Mouse (Mus musculus) CH12F3 (cell line): ENCODE measurements around the gene Hnf4a.
"Not testable (repeated sequence)": the region's sequence is repeated elsewhere in the genome, so short reads cannot be mapped to it uniquely, and the experiment has no call there.

Source experiments
- in situ Hi-C: fragments of 300-500 bp; cut with MboI; formaldehyde crosslinking; loops from 2 replicates; pipeline ENCODE4 v1.14.3; 2020; ENCODE audit warnings: low sequenced_read_pairs

Hnf4a gene

DNA sequence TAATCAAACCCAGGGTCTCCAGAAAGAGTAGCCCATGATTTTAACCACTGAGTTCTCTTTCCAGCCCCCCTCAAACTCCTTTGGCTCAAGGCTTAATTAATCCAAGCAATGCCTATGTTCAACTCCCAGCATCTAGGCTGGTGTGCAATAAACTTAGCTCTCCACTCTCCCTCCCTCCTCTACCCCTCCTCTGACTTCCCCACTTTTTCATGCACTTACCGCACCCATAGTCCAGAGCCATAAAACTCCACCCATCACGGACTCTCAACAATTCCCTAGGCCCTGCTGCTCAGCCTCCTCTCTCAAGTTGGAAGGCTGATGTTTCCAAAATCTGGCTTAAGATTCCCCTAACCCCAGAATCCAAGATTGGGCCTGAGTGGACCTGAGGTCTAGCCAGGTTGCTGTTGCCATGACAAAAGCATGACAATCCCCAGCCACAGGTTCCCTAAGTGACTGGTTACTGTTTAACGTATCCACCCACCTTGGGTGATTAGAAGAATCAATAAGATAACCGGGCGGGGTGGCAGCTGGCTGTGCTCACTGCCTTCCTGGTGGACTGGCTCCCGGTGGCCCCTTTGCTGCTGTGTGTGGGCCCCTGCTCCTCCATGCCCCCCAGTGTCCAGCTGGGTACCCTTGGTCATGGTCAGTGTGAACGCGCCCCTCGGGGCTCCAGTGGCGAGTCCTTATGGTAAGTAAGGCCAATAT lies at the start of gene Hnf4a:
Hnf4a (plus strand) TSS at position 509 of the 705 bp plus-strand sequence.
- in situ Hi-C loops, result no loop called here

DNA sequence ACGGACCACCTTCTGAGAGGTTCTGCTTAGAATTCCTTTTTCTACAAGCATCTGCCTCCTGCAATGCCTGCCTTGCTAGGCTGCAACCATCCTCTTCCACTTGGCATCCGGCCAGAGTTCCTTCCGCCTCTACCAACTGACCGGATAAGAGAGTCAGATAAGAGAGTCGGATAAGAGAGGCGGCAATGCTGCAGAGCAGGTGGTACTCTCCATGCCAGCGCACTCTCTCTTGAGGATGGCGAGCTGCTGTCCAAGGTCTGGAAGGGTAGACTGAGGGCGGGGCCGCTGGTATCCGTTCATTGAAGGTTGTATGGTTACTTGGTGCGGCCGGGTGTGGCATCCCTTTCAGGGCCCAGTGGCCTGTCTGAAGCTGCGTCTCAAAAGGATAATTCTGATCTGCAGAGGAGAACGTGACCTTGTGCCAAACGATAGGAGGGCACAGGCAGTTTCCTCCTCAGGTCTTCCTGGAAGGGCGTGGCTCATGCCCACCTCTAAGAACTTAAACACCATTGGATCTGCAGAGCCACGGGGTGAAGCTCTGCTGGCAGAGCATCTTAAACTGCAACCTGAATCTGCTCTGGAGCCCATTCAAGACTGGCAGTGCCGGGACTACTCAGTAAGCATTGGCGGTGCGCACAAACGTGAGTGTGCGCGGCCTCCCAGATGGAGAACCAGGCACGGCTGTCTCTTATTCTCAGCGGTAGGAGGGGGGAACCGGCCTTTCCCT lies 47.9 kb upstream of the Hnf4a start:
- in situ Hi-C loops, result no loop called here

DNA sequence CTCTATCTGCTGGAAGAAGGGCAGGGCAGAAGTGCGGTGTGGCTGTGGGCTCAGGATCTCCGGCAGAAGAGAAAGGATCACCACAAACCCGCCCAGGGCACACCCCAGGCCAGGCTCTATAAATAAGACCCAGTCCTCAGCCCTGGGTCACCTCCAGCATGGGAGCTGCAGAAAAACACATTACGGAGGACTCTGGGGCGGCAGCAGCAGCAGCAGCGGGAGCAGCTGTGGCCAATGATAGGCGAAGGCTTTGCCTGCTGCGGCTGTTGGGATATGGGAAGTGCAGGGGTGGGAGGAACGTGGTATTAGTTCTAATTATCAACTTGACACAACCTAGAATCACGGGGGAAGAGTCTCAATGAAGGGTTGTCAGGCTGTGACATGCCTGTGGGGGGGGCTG lies 47.2 kb upstream of the Hnf4a start:
- in situ Hi-C loops, result no loop called here

DNA sequence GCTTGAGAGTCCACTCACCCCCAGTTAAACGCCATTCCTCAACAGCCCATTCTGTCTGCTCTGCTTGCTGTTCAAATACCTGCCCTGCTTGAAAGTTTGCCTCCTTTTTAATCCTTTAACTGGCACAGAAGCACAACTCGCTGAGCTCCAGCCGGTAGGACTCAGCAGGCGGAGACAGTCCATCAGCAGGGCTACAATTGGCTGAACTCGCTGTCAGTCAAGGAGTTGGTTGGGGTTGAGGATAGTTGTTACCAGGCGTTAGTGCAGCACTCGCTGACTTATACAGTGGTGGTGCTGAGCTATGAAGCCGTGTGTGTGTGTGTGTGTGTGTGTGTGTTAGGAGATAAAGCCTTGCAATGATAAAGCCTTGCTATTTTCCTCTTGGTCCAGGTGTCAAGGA lies 46.0 kb upstream of the Hnf4a start:
- in situ Hi-C loops, result no loop called here

DNA sequence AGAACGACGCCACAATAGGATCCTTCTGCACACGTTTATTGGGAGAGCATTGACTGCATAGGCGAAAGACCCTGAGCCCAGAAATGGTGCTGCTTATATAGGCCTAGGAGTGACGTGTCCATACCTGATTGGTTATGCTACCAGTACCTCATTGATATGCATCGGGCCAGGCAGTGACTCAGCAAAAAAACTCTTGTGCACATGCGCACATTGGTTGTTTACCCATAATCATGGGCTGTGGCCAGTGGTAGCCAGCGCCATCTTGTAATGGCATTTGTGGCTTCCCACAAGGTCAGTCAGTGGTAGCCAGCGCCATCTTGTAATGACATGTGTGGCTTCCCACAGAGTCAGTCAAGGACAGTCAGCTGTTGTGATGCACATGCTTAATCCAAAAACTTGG lies 45.3 kb upstream of the Hnf4a start:
- in situ Hi-C loops, result not testable (repeated sequence)

DNA sequence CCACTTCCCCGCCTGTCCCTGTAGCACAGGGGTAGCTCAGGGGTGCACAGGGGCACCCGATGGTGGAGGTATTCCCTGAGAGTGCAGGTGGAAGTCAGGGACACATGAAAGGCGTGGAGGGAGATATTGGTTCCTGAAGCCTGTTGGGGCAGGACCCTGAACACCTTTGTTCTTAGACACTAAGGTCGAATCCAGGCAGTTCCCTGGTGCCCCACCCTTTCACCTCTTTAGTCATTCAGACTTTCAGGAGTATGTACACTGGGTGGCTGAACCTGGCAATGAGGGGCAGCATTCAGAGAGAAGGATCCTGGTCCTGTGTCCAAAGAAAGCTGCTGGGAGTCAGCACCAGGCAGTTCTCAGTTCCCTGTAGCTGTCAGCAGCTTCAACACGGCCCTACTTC lies 44.2 kb upstream of the Hnf4a start:
- in situ Hi-C loops, result no loop called here

DNA sequence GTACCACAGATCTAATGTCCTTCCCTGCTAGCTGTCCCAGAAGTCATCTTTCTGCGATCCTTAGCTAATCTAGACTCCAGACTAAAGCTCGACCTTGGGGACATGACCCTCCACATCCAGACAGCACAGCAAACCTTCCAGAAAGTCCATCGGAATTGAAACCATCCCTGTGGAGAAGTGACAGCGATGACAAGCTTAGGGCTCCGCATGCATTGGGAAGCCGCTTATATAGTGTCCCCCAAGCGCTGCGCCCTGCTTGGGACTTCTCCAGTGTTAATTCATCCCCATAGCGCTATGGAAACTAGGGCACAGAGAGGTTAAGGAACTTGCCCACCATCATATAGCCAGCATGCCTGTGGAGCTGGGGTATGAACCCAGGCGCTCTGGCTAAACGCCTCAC lies 43.8 kb upstream of the Hnf4a start:
- in situ Hi-C loops, result no loop called here

DNA sequence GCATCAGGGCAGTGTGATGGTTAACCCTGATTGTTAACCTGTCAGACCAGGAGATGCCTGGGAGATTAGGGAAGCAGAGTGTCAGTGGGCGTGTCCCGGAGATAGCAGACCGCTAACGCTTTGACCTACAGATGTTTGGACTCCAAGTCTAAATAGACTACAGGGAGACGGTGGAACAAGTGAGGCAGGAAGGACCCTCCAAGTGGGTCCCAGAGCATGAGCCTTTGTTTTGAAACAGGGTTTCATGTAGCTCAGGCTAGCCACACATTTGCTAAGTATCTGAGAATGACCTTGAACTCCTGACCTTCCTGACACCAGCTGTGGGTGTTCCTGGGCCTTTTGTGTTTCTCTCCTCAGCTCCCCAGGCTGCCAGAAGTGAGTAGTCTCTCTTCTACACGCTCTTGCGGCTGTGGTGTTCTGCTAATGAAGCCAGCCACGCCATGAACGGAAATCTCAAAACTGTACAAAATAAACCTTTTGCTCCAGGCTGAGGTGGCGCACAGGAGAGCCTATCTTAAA lies 43.3 kb upstream of the Hnf4a start:
- in situ Hi-C loops, result no loop called here

DNA sequence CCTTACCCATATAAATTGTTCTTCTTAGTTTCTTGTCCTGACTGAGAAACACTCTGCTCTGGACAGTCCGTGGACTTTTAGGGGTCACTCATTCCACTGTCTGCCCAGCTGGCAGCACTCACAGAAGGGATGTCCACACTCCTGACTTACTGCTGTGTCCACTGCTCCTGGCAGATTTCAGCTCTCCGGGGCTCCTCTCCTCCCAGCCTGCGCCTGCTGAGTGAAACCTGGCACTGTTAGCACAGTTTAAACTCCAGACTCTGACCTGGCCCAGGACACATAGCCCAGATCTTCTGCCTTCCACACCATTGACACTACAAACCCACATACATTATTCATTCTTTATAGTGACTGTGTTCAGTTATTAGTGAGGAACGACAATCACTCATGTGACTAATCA lies 42.6 kb upstream of the Hnf4a start:
- in situ Hi-C loops, result no loop called here

DNA sequence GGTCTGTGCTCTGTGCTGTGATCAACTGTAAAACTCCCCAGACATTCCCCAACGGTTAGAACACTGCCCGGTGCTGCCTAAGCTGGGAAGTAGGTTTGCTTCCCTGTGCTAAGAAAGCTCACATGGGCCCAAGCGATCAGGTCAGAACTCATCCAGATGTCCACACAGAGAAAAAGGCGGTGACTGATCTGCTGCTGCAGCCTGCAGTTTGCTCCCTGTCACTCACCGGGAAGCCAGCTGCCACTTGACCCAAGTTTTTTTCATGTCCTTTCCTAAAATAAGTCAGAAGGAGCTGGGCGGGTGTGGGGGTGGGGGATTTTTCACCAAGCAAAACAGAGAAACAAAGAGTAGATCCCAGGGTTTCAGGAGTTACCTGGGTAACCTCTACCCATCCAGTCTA lies 42.0 kb upstream of the Hnf4a start:
- in situ Hi-C loops, result no loop called here

DNA sequence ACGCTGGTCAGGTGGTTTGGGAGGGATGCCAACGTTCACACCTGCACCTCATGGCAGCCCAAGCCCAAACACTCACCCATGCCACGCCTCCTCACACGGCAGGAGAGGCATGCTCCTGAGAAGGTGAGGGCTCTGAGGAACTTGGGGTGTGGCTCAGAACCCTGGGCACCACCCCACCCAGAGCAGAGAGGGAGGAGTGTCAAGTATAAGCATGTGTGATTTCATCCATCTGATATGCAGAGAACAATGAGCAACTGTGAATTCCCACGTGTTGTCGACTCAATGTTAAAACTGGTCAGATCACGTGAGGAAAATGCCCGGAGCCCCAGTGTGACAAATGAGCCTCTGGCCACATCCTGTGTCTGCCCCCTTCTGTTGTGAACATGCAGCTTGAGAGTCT lies 39.8 kb upstream of the Hnf4a start:
- in situ Hi-C loops, result no loop called here

DNA sequence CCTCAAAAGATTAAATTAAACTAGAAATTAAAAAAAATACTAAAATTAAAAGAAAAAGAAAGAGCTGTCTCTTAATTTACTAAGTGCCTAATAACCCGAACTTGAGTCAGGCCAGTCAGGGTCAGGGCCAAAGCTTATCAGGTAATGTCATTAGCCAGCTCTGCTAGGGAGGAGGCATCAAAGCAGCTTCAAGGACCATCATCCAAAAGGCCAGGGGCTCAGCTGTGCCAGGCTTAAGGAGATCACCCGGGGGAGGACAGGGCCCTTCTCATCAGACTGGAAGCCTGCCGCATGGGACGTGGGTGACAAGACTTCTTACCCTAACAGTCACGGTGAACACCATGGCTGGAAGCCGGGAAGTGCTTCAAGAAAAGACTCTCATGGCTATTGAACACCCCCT lies 39.0 kb upstream of the Hnf4a start:
- in situ Hi-C loops, result no loop called here

DNA sequence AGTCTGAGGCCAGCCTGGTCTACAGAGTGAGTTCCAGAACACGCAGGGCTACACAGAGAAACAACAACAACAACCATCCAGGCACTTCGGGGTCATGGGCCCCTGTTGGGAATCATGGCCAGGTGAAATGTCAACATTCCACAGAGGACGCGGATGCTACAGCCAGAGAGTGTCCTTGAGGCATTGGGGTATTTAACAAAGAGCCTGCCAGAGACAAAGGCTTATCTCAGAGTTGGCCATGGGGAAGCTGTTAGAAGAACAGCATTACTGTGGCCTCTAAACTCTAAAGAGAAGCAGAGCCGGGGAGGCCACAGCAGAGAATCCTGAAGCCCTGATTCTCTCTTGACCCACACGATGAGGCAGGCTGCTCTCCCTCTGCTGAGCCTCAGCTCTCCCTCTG lies 37.7 kb upstream of the Hnf4a start:
- in situ Hi-C loops, result no loop called here

DNA sequence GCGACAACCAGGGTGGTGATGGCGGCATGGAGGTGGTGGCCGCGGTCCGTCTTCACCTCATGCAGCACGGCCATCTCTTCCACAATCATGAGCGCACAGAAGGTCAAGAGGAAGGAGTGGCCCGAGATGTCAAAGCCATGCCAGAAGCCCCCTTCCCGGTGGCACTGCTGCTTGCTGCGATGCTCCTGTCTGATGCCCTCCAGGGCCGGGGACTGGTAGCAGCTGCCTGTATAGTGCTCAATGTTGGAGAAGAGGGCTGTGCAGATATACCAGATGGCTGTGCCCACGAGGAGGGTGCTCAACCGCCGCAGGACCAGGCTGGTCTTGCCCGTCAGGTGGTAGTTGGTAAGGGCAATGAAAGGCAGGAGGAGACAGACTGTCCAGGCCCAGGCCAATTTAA lies 36.9 kb upstream of the Hnf4a start:
- in situ Hi-C loops, result no loop called here

DNA sequence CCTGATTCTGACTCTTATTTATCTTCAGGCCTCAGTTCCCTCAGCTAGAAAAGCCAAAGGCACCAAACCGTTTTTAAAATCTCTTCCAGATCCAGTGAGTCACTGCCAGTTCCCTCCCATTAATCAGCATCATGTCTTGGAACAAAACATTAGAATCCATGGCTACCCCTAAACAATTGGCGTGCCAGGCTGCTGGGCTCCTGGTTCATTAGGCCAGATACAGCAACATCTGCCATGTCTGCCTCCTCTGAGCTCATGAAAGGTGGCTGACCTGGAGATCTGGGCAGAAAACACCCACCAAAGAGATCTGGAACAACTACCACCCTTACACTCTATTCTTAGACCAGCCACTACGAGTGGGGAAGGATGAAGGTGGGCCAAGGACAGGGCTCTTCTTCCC lies 35.5 kb upstream of the Hnf4a start:
- in situ Hi-C loops, result no loop called here

DNA sequence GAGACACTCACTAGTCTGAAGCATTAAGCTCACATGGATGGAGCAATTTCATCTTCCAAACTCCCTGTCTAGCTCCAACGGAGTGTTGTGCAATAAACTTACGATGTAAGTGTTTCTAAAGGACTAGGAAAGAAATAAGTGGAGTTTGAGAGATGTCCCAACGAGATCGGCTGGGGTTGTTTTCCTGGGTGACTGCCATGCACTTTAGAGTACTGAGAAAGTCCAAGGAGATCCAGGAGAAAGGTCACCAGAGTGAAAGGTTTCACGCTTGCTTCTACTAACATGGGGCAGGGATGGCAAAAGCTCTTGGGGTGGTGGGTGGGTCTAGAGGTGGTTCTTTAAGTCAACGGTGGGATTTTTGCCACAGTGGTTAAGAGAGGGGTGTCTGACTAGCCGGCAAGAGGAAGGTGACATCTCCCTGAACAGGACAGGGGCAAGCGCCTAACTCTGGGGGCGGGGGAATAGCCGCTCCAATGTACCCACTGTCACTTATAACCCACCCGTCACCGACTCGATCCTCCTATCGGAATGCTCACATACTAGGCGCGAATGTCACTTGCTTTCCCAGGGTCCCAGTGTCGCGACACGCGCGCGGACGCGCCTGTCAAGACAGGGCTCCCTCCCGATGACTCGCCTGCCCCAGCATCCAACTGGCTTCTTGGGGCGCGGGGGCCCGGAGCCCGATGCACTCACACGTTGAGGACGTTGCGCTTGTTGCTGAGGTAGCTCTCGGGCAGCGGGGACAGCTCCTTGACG lies 34.7 kb upstream of the Hnf4a start:
- in situ Hi-C loops, result no loop called here

DNA sequence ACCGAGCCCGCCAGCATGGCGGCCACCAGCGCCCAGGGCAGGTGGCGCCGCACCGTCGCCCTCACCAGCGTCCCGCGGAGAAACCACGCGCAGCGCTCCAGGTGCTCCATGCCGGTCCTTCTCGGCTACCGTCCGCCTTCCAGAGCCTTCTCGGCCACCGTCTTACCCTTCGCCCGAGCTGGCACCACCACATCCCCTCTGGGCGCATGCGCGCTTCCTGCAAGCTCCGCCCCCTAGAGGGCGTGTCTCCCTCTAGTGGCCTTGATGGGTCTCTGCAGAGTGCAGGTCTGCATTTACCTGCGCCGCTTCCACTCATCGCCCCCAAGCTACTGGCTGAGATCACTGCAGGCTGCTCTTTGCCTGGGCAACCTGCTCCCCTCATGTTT lies 34.1 kb upstream of the Hnf4a start, which contains the start of gene Fitm2:
Fitm2 (minus strand) TSS at position 164 of the 386 bp plus-strand sequence.
- in situ Hi-C loops, result no loop called here

DNA sequence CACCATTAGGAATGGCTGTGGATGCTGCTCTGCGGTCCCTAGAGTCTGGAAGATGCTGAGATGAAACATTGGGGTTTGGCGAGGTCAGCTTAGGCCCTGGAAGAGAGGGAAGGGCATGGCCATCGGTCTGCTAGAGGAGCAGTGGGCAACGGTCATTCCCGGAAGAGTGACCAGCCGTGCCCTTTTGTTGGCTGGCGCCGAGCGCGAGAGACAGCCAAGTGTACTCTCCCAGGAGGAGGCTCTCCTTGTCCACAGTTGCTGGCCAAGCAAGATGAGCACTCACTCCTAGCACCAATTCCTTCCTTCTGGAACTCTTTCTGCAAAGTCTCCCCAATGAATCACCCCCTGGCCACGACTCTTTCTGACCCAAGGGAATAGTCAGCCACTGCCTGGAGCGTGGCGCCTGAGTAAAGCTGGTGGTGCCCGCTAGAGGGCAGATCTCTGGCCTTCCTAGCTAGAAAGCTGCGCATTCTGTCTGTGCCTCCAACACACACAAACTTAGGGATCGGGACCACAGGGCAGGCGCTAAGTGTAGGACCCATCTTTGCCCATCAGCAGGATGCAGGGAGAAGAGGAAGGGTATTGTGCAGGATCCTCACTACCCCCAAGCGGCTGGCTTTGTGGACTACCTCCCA lies 26.3 kb upstream of the Hnf4a start:
- in situ Hi-C loops, result no loop called here

DNA sequence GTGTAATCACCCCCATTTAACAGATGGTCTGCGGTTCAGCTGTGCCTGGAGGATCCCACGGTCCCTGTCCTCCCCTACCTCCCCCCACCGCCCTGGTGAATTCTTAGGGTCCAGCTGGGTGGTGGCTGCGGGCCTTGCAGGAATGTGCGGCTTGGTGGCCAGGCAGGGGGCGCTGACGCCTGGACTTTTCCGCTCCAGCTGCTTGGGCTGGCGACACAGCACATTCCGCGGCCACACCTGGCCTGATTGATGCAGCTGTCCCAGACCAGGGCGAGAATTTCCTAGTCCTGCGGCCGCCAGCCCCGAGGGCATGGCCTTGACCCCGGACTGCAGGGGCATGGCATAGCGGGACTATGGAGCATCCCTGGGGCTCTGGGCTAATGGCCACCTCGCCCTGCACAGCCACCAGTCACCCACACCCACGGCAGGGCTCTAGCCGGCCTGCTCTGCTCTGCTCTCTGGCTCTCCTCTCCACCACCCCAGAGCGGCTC lies 25.0 kb upstream of the Hnf4a start:
- in situ Hi-C loops, result no loop called here

DNA sequence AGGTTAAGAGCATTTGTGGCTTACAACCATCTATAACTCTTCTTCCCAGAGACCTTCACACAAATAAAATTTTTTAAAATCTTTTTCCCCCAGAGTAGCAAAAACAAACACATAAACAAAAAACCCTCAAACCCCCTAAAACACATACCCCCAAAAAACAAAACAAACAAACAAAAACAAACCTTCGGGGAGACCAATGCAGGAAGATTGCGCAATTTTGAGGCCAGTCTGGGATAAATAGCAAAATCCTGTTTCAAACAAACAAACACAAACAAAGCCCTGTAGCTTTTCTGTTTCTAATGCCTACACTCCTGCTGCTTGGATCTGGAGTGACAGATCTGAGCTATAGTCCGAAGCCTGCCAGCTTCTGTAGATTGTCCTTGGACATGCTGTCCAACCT lies 19.2 kb upstream of the Hnf4a start:
- in situ Hi-C loops, result no loop called here

DNA sequence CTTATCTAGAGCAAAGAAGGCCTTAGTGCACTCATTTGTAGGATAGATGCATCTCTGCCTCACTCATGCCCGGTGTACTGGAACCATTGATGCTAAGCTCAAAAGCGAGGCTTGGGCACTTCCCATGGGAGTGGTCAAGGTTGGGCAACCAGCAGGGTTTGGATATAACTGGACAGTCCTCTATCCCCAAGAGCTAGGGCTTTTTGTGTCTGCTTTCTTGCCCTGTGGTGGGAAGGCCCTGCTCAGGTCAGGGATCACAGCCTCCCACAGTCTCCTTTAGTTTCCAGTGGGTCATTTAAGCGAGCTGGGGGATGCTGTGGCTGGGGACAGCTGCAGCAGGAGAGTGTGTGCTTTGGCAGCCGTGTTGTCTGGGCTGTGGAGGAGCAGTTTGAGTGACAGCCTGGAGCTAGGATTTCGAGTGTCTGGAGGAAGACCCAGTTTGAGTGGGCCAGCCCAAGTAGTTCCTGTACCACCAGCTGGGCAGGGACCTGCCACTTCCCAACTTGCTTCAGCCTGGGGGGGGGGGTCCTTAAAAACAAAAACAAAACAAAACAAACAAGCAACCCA lies 16.8 kb upstream of the Hnf4a start:
- in situ Hi-C loops, result no loop called here
